Mouse (Mus musculus) CH12.LX (cell line): ENCODE measurements around the gene Col19a1. TPM values are rescaled to one million over a fixed set of nuclear protein-coding genes. Genes with fewer than 3 reads are reported as not detected.

Experiments used
- DNase-seq: peaks from one replicate; pipeline ENCODE4 v3.0.0-alpha.2; 2013; ENCODE audit errors: extremely low read depth
- H3K27ac ChIP-seq: 2 replicates; pipeline ENCODE4 v1.5.1; 2012; ENCODE audit warnings: low read depth, mild to moderate bottlenecking, control low read depth, moderate library complexity; ENCODE audit not compliant: insufficient read depth
- H3K27me3 ChIP-seq: replicated peaks from 2 replicates; pipeline ENCODE3; 2012; ENCODE audit warnings: inconsistent platforms
- H3K36me3 ChIP-seq, 2 experiments: replicated peaks in 1 of 2; 2 replicates each; pipeline versions ENCODE3 to v1.6.1; 2012; ENCODE audit warnings: inconsistent platforms in 1 of 2, low read length in 1 of 2, mild to moderate bottlenecking in 1 of 2, mixed read lengths in 1 of 2, moderate library complexity in 1 of 2; ENCODE audit not compliant: control insufficient read depth in 1 of 2, insufficient read depth in 1 of 2
- H3K4me1 ChIP-seq, 2 experiments: 2 replicates each; pipeline ENCODE4 v1.6.1; 2012; ENCODE audit warnings: inconsistent platforms in 1 of 2, moderate library complexity in 1 of 2; ENCODE audit not compliant: insufficient read depth in 2 of 2, control insufficient read depth in 1 of 2
- H3K4me2 ChIP-seq: 2 replicates; pipeline ENCODE4 v1.6.1; 2012; ENCODE audit warnings: low read depth, mild to moderate bottlenecking, control low read depth; ENCODE audit not compliant: poor library complexity, insufficient read depth, severe bottlenecking
- H3K4me3 ChIP-seq, 3 experiments: fragments of 150-350 bp in 1 of 3; sonication (generic) in 1 of 3; replicated peaks in 1 of 3; 2 replicates each; pipeline versions ENCODE3 to v1.5.1; 2011 to 2012; ENCODE audit warnings: low read depth in 2 of 3, low read length in 2 of 3, mild to moderate bottlenecking in 2 of 3, moderate library complexity in 2 of 3, control low read depth in 1 of 3, improper control_type of control experiment in 1 of 3, inconsistent platforms in 1 of 3, mixed read lengths in 1 of 3; ENCODE audit not compliant: poor library complexity in 1 of 3
- H3K79me2 ChIP-seq: replicated peaks from 2 replicates; pipeline ENCODE4 v1.6.1; 2012; ENCODE audit warnings: mild to moderate bottlenecking, moderate library complexity; ENCODE audit not compliant: control insufficient read depth, poor library complexity, insufficient read depth, severe bottlenecking; ENCODE audit errors: extremely low read depth
- H3K9ac ChIP-seq: 2 replicates; pipeline ENCODE4 v1.6.1; 2012; ENCODE audit warnings: low read depth, mild to moderate bottlenecking, control low read depth, moderate library complexity; ENCODE audit not compliant: insufficient read depth
- H3K9me3 ChIP-seq: replicated peaks from 2 replicates; pipeline ENCODE3; 2012; ENCODE audit warnings: low read length, inconsistent platforms, mixed read lengths
- CTCF ChIP-seq, 2 experiments: IDR thresholded peaks in 1 of 2; conservative IDR thresholded peaks in 1 of 2; 2 replicates each; pipeline ENCODE4 v1.5.1; 2011 to 2012; ENCODE audit warnings: low read depth in 2 of 2, low read length in 2 of 2, improper control_type of control experiment in 1 of 2, inconsistent platforms in 1 of 2, mild to moderate bottlenecking in 1 of 2, moderate library complexity in 1 of 2
- E2F4 ChIP-seq: IDR thresholded peaks from 2 replicates; pipeline ENCODE4 v1.6.1; 2011; ENCODE audit warnings: low read depth, low read length, improper control_type of control experiment; ENCODE audit not compliant: insufficient replicate concordance
- EP300 ChIP-seq: IDR thresholded peaks from 2 replicates; pipeline ENCODE4 v1.6.1; 2011; ENCODE audit warnings: low read length, improper control_type of control experiment
- GABPA ChIP-seq: IDR thresholded peaks from 2 replicates; pipeline ENCODE4 v1.6.1; 2012; ENCODE audit warnings: low read depth, low read length, improper control_type of control experiment, inconsistent platforms; ENCODE audit not compliant: insufficient replicate concordance
- IRF4 ChIP-seq: IDR thresholded peaks from 2 replicates; pipeline ENCODE4 v1.6.1; 2014; ENCODE audit warnings: low read depth, mild to moderate bottlenecking, inconsistent platforms, low read length, improper control_type of control experiment
- JUN ChIP-seq: IDR thresholded peaks from 2 replicates; pipeline ENCODE4 v1.6.1; 2011; ENCODE audit warnings: low read depth, mild to moderate bottlenecking, low read length, improper control_type of control experiment, moderate library complexity; ENCODE audit not compliant: insufficient read depth
- MAFK ChIP-seq: IDR thresholded peaks from 2 replicates; pipeline ENCODE4 v1.6.1; 2011; ENCODE audit warnings: low read length, improper control_type of control experiment; ENCODE audit not compliant: insufficient replicate concordance
- PAX5 ChIP-seq: IDR thresholded peaks from 2 replicates; pipeline ENCODE4 v1.6.1; 2012; ENCODE audit warnings: low read length, inconsistent platforms, mixed read lengths
- POLR2A ChIP-seq: IDR thresholded peaks from 2 replicates; pipeline ENCODE4 v1.6.1; 2011; ENCODE audit warnings: low read depth, mild to moderate bottlenecking, improper control_type of control experiment, low read length
- RAD21 ChIP-seq: IDR thresholded peaks from 2 replicates; pipeline ENCODE4 v1.6.1; 2011; ENCODE audit warnings: low read depth, mild to moderate bottlenecking, low read length, improper control_type of control experiment, moderate library complexity
- SIN3A ChIP-seq: IDR thresholded peaks from 2 replicates; pipeline ENCODE4 v1.6.1; 2012; ENCODE audit warnings: low read length, improper control_type of control experiment, inconsistent platforms
- SMC3 ChIP-seq: IDR thresholded peaks from 2 replicates; pipeline ENCODE4 v1.6.1; 2011; ENCODE audit warnings: low read depth, low read length, improper control_type of control experiment
- TBP ChIP-seq: conservative IDR thresholded peaks from 2 replicates; pipeline ENCODE4 v1.6.1; 2011; ENCODE audit warnings: low read depth, low read length, improper control_type of control experiment
- TCF12 ChIP-seq: IDR thresholded peaks from 2 replicates; pipeline ENCODE4 v1.6.1; 2014; ENCODE audit warnings: low read depth, mild to moderate bottlenecking, inconsistent platforms, low read length, improper control_type of control experiment
- UBTF ChIP-seq: IDR thresholded peaks from 2 replicates; pipeline ENCODE4 v1.6.1; 2012; ENCODE audit warnings: low read depth, mild to moderate bottlenecking, inconsistent platforms, low read length, improper control_type of control experiment, moderate library complexity
- USF1 ChIP-seq: IDR thresholded peaks from 2 replicates; pipeline ENCODE4 v1.6.1; 2014; ENCODE audit warnings: low read depth, mild to moderate bottlenecking, inconsistent platforms, low read length, improper control_type of control experiment
- USF2 ChIP-seq: conservative IDR thresholded peaks from 2 replicates; pipeline ENCODE4 v1.6.1; 2011; ENCODE audit warnings: low read depth, low read length, improper control_type of control experiment
- ZC3H11A ChIP-seq: IDR thresholded peaks from 2 replicates; pipeline ENCODE4 v1.6.1; 2012; ENCODE audit warnings: low read depth, mild to moderate bottlenecking, inconsistent platforms, low read length, improper control_type of control experiment
- ZKSCAN1 ChIP-seq: IDR thresholded peaks from 2 replicates; pipeline ENCODE4 v1.6.1; 2012; ENCODE audit warnings: low read depth, inconsistent platforms, low read length, improper control_type of control experiment, borderline replicate concordance
- ZMIZ1 ChIP-seq: IDR thresholded peaks from 2 replicates; pipeline ENCODE4 v1.6.1; 2012; ENCODE audit warnings: low read depth, mild to moderate bottlenecking, inconsistent platforms, low read length, improper control_type of control experiment
- dilution Hi-C: fragments of 300-500 bp; cut with MboI; formaldehyde crosslinking; loops from 2 replicates; pipeline ENCODE4 v1.14.3; 2020; ENCODE audit warnings: low sequenced_read_pairs; ENCODE audit not compliant: extremely low pct_unique_long_range_greater_than_20kb, extremely low pct_ligation_motif_present
- in situ Hi-C: fragments of 300-500 bp; cut with MboI; formaldehyde crosslinking; loops from 3 replicates; pipeline ENCODE4 v1.14.3; 2019; ENCODE audit warnings: low sequenced_read_pairs, low pct_ligation_motif_present, low pct_unique_long_range_greater_than_20kb, mixed read lengths
- polyA plus RNA-seq: library from polyadenylated mRNA; unstranded; fragments of >175 nt; gene quantifications from 2 replicates; pipeline ENCODE4 v1.2.1, GENCODE M21; 2012; ENCODE audit warnings: low read depth; ENCODE audit not compliant: insufficient read length
- total RNA-seq, 2 experiments: library from RNA; depleted of rRNA; stranded (reverse); fragments of 300-350 nt in 1 of 2; fragments of >200 nt in 1 of 2; gene quantifications; 2 replicates each; pipeline ENCODE4 v1.2.3; 2012 to 2014

Col19a1 gene
- total and polyA plus RNA-seq, 3 experiments = not detected

DNA sequence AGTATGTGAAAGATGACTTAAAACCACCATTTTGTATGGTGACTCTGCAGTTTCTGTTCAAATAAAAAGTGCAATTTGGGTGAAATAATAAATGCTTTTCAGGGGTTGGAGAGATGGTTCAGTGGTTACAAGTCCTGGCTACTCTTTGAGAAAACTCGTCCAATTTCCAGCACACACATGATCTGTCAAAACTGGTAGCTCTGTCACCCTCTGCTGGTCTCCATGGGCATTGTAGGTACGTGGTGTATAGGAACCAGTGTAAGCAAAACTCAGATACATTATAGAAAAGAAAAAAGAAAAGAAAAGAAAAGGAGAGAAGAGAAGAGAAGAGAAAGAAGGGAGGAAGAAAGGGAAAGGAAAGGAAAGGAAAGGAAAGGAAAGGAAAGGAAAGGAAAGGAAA lies 212.4 kb downstream of the Col19a1 start:
- Histone ChIP-seq H3K9me3 (no peaks in the 10 kb centered on the region), H3K9ac (no peak overlapping the region), H3K27me3 (no peaks in the 10 kb centered on the region), H3K27ac (no peak overlapping the region), H3K4me1 (no peaks in the 10 kb centered on the region), H3K4me3 (no peak overlapping the region), H3K4me2 (no peak overlapping the region), H3K36me3 (no peaks in the 10 kb centered on the region), H3K79me2 (no peaks in the 10 kb centered on the region)
- TF ChIP-seq PAX5 (no peak), IRF4 (0 out of 2 replicates have a peak, but pooled peaks have one; percentile 8), RAD21 (peak; percentile 49), USF1 (no peak), USF2 (no peak), CTCF (conservative IDR thresholded peaks at IDR 0.05 in 1 of 2, IDR thresholded peaks at IDR 0.05 in 1 of 2; ENCODE audit: low read depth in 2 of 2, low read length in 2 of 2) (peak; percentile 42 to 78; a peak in 3 of 4 replicates), SMC3 (peak; percentile 77)
- in situ Hi-C loops (no loop called here), dilution Hi-C loops (no loop called here)
- peak; percentile 68 for DNase-seq

DNA sequence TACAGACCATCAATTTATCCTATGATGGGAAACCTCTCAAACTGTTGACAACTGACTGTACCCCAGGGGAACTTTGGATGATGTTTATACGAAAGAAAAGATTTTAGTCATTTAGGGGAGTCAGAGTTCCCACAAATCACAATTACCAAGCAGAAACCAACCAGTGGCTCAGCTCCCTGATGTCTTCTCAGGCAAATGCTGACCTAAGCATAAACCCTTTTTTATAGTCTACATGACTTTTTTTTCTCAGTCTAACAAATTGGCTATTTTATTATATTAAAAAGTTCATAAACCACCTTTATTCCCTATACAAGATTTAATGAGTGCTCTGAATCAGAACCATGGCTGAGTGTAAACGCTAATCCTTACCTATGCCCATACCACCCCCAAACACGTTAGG lies 213.6 kb downstream of the Col19a1 start:
- Histone ChIP-seq H3K4me3 (no peak overlapping the region), H3K36me3 (no peaks in the 10 kb centered on the region)
- peak; percentile 75 for TF ChIP-seq MAFK
- TF ChIP-seq USF1 = no peak
- TF ChIP-seq UBTF = no peak
- TF ChIP-seq, all 38 proteins: peak for 1
- H3K4me1 ChIP-seq = no peaks in the 10 kb centered on the region
- no peak overlapping the region for H3K4me2 ChIP-seq
- no peak overlapping the region for H3K9ac ChIP-seq
- in situ Hi-C loops = no loop called here
- H3K27me3 ChIP-seq = no peaks in the 10 kb centered on the region
- no peaks in the 10 kb centered on the region for H3K9me3 ChIP-seq
- dilution Hi-C loops = no loop called here
- no peaks in the 10 kb centered on the region for H3K79me2 ChIP-seq
- no peak overlapping the region for H3K27ac ChIP-seq
- DNase-seq = no peak

DNA sequence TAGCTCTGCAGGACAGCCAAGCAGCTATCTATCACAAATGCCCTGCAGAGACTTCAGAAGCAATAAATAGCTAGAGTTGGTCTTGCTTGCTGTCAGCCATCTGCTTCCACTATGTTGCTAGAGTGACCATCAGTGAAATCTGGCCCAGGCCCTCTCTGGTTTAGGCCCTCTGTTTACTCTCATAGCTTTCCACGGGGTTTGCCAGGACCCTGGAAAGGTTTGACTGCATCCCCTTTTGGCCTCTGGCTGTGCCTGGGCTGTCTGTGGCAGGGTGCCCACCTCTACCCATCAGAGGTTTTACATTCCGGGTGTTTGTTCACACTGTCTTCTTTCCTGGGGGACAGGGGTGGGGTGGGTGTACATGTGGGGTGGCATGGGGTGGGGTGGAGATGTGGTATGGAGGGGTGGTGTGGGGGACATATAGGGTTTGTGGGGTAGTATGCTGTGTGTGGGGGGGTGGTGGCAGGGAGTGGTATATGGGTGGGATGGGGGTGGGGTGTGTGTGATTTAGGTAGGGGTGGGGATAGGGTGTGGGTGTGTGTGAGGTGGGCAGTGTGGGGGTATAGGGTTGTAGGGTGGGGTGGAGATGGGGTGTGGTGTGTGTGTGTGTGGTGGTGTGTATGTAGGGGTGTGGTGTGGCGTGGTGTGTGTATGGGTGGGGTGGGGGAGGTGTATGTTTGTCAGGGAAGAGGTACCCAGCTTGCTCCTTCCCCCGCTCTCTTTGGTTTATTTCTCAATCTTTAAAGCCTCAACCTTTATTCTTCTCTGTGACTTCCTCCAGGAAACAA lies 214.6 kb downstream of the Col19a1 start:
- H3K9ac ChIP-seq = no peak overlapping the region
- H3K79me2 ChIP-seq = no peaks in the 10 kb centered on the region
- H3K9me3 ChIP-seq = no peaks in the 10 kb centered on the region
- dilution Hi-C loops (no loop called here), in situ Hi-C loops (no loop called here)
- H3K27me3 ChIP-seq = no peaks in the 10 kb centered on the region
- H3K36me3 ChIP-seq = no peaks in the 10 kb centered on the region
- DNase-seq = no peak
- no peaks in the 10 kb centered on the region for H3K4me1 ChIP-seq
- TF ChIP-seq POLR2A (no peak), EP300 (no peak), SIN3A (no peak), ZC3H11A (no peak), SMC3 (no peak), E2F4 (no peak), JUN (no peak), ZMIZ1 (no peak), ZKSCAN1 (no peak), TBP (no peak), GABPA (no peak), TCF12 (no peak), PAX5 (no peak)
- H3K27ac ChIP-seq = no peak overlapping the region
- H3K4me2 ChIP-seq = no peak overlapping the region
- no peak overlapping the region for H3K4me3 ChIP-seq
